In the genomic region with DNA sequence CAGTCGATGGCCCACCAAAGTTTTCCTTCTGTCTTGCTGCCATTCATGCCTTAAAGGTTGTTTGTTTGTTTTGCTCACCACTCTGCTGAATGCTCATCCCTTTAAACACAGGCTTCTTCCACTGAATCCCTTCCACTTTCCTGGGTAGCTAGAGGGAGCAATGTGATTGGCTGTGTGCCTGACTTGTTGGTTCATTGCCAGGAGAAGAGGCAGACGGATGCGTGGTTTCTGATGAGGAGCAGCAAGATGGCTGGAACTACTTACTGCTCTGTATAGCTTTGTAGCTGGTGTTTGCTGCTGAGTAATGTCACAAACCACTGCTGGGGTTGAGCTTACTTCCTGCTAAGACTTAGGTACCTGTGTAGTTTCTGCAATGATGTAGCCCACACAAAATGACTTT, we compare ENCODE assay signal across 11 mouse cellular contexts.
DNase-seq lines count a peak whose midpoint lies in the region; ATAC-seq lines count a peak whose summit lies in the region.
"Had no signal": no experiment of that assay in that cellular context is flagged by ENCODE, and none has a peak within 500 bp of the region (broad histone marks: within the 10 kb centered on the region; RNA-seq: fewer than 3 reads in every experiment).

No protein-coding gene starts in this region.

- H3K4me3 ChIP-seq in embryonic facial prominence, embryonic 13.5 days = no peak overlapping the region
- H3K4me3 ChIP-seq in embryonic facial prominence, embryonic 10.5 days = no peak overlapping the region
- no peak overlapping the region for H3K4me3 ChIP-seq in kidney, embryonic 14.5 days (ENCODE audit: low read length)
- H3K4me3 ChIP-seq: limb, embryonic 12.5 days; myocyte had no signal

- H3K27ac ChIP-seq in embryonic facial prominence, embryonic 13.5 days = 0 out of 2 replicates have a peak overlapping the region, but pooled peaks have one; percentile 8
- no peak overlapping the region for H3K27ac ChIP-seq in embryonic facial prominence, embryonic 10.5 days (replicated peaks)
- H3K27ac ChIP-seq in kidney, embryonic 14.5 days (ENCODE audit: low read depth, low read length) = no peak overlapping the region
- H3K27ac ChIP-seq: limb, embryonic 12.5 days had no signal

- peaks cover 40% of the 10 kb centered on the region for H3K4me1 ChIP-seq in embryonic facial prominence, embryonic 13.5 days
- H3K4me1 ChIP-seq in embryonic facial prominence, embryonic 10.5 days = peaks cover 38% of the 10 kb centered on the region
- no peaks in the 10 kb centered on the region; the same call in 1 of the 2 replicates for H3K4me1 ChIP-seq in kidney, embryonic 14.5 days (ENCODE audit: control insufficient read depth, insufficient read depth, low read length)

- 47% methylated on average over 3 of the region's 3 CpGs for WGBS in embryonic facial prominence, embryonic 13.5 days
- WGBS in embryonic facial prominence, embryonic 10.5 days = 93% methylated on average over 3 of the region's 3 CpGs
- 72% methylated on average over 3 of the region's 3 CpGs for WGBS in kidney, embryonic 14.5 days

- no peak for ATAC-seq in embryonic facial prominence, embryonic 13.5 days (ENCODE audit: insufficient number of reproducible peaks, insufficient read depth, low FRiP score, low TSS enrichment, low read depth)
- ATAC-seq in kidney, embryonic 14.5 days (ENCODE audit: low FRiP score, low TSS enrichment) = no peak

- H3K9me3 ChIP-seq in embryonic facial prominence, embryonic 13.5 days = no peaks in the 10 kb centered on the region
- H3K9me3 ChIP-seq in embryonic facial prominence, embryonic 10.5 days = no peaks in the 10 kb centered on the region
- no peaks in the 10 kb centered on the region for H3K9me3 ChIP-seq in kidney, embryonic 14.5 days (ENCODE audit: control insufficient read depth, low read length)

- no peak overlapping the region for H3K4me2 ChIP-seq in embryonic facial prominence, embryonic 13.5 days
- H3K4me2 ChIP-seq in kidney, embryonic 14.5 days (replicated peaks; ENCODE audit: low read depth, low read length) = no peak overlapping the region
- H3K4me2 ChIP-seq: limb, embryonic 12.5 days had no signal

- DNase-seq in embryonic facial prominence, embryonic 10.5 days (ENCODE audit: low spot score) = no peak
- DNase-seq in kidney, postnatal 4 days = peak; percentile 48 to 51
- peak; percentile 42 for DNase-seq in cerebellum, adult 9-10 months
- peak; percentile 24 to 42 for DNase-seq in layer of hippocampus, postnatal 36 days
- DNase-seq in testis, postnatal 10 days (ENCODE audit: low spot score) = no peak
- DNase-seq in yolk sac, embryonic 10.5 days (ENCODE audit: low spot score) = no peak

- no peaks in the 10 kb centered on the region for H3K36me3 ChIP-seq in embryonic facial prominence, embryonic 13.5 days
- H3K36me3 ChIP-seq in embryonic facial prominence, embryonic 10.5 days (replicated peaks) = no peaks in the 10 kb centered on the region
- H3K36me3 ChIP-seq in kidney, embryonic 14.5 days (ENCODE audit: control insufficient read depth, insufficient read depth, low read length) = no peaks in the 10 kb centered on the region
- H3K36me3 ChIP-seq: limb, embryonic 12.5 days had no signal

- no peaks in the 10 kb centered on the region for H3K27me3 ChIP-seq in embryonic facial prominence, embryonic 13.5 days
- no peaks in the 10 kb centered on the region for H3K27me3 ChIP-seq in embryonic facial prominence, embryonic 10.5 days (replicated peaks; ENCODE audit: low read depth, poor library complexity, severe bottlenecking)
- no peaks in the 10 kb centered on the region for H3K27me3 ChIP-seq in kidney, embryonic 14.5 days (ENCODE audit: control insufficient read depth, insufficient read depth, low read length)
- H3K27me3 ChIP-seq: CH12.LX; limb, embryonic 12.5 days had no signal

- no peak overlapping the region for H3K9ac ChIP-seq in embryonic facial prominence, embryonic 13.5 days
- no peak overlapping the region for H3K9ac ChIP-seq in kidney, embryonic 14.5 days (ENCODE audit: low read depth, low read length)
- H3K9ac ChIP-seq: limb, embryonic 12.5 days had no signal

Comparison
In these comparisons a context has a peak if more than half of its experiments do, and no peak if none do; other contexts are left out.
1. DNase-seq: peak in kidney, postnatal 4 days (2 of 2), cerebellum, adult 9-10 months (single experiment) and layer of hippocampus, postnatal 36 days (2 of 2); none in embryonic facial prominence, embryonic 10.5 days (single experiment), testis, postnatal 10 days (single experiment) and yolk sac, embryonic 10.5 days (single experiment).